Mouse (Mus musculus) layer of hippocampus, adult 9-11 months (tissue): ENCODE results near the gene Arpc1b.
"Not testable (repeated sequence)": the region's sequence is repeated elsewhere in the genome, so short reads cannot be mapped to it uniquely, and the experiment has no call there.

Experiments
- DNase-seq: peaks from one replicate; pipeline ENCODE4 v3.0.0; 2022

Arpc1b gene

DNA sequence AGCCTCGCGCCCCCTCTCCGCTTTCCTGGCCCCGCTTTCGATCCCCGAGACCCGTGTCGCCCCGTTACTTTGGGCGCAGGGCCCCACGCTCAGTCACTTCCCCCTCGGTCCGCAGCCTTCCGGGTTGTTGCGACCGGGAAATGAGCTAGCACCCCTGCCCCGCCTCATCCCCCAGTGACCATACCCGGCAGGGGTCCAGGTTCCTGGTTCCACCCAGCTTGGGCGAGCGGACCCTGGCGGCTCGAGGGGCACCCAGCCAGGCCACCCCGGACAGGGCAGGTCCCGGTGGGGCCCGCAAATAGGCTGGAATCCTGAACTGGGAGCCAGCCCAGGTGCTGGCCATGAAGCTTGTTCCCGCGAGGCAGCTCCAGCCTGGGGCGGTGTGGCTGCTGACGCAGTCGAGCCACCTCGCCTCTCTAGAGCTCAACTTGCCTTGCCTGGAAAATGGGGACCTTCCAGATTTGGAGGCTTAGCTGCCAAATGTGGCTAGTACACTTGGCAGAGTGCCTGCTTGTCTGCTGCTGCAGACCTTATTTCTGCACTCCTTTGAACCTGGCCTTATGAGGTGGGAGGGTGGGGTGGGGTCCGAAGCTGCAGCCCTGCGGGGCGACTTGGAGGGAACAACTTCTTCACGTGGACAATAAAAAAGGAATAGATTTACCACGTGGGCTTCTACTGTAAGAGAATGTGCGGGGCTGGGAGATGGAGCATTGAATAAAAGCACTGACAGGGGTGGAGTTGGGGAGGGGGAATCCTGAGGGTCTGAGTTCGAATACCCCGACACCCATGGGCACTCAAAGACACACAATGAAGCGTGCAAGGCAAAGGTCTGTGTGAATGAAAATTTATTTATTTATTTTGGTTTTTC is 825 bp downstream of the Arpc1b start:
- DNase-seq = peak; percentile 61

DNA sequence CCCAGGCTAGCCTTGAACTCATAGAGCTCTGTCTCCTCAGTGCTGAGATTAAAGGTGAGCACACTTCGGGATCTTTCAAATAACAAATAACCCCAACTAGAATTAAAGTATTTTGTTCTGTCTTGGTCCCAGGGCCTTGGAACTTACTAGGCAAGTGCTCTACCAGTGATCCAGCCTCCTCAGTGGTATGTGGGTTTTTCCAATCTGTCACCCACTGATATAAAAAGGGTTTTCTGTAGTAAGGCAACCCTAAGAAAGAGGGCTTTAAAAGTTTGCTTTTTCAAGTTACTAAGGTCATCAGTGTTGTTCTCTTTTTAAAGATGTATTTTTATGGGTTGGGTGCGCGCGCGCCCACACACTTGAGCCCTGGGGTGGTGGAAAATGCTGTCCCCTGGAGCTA is 1.7 kb downstream of the Arpc1b start:
- DNase-seq = no peak

DNA sequence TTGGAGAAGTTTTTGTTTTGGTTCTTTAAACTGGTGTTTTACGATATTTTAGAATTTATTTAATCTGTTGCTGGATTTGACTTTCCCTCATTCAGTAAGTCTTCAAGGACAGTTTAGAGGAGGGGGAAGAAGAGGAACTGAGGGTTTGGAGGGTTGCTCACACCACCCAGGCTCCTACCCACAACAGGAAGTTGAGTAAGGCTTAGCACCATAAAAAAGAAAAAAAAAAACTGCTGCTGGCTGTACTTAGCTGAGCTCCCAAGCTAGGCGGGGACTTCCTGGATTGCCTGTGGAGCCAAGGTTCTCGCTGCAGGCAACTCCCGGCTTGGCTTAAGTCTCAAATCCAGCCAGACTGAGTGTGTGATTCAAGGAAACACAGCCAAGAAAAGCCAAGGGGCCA is 2.3 kb downstream of the Arpc1b start:
- peak; percentile 63 for DNase-seq

DNA sequence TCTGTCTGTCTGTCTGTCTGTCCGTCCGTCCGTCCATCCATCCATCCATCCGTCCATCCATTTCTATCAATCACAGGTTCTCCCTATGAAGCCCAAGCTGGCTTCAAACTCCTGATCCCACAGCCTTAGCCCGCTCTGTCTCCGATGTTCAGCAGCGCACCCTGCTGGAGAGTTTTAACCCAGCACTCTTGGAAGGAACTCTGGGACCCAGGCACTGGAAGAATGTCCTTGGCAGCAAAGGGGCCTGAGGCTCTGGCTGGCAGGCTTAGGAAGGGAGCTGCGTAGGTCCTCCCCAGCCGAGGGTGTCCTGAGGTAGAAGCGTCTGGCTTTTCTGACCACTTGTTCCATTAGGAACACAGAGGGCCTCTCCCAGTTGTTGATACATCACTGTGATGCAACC is 2.9 kb downstream of the Arpc1b start:
- no peak for DNase-seq

DNA sequence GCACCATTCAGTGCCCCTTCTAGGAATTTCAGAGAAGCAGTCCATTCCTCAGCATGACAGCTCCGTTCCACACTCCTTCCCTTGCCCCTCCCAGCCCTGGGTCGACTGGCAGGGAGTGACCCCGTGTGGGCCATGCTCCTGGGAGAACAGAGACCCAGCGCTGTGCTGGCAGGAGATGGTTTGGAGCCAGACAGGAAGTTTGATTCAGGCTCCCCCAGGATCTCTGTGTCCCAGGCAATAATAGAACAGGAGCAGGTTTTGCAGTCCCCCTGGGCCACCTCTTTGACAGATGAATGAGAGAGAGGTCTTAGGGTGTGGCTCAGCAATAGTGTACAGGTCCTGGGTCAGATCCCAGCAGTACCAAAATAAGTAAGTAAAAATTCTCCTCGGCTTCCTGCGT is 4.0 kb downstream of the Arpc1b start:
- DNase-seq = no peak

DNA sequence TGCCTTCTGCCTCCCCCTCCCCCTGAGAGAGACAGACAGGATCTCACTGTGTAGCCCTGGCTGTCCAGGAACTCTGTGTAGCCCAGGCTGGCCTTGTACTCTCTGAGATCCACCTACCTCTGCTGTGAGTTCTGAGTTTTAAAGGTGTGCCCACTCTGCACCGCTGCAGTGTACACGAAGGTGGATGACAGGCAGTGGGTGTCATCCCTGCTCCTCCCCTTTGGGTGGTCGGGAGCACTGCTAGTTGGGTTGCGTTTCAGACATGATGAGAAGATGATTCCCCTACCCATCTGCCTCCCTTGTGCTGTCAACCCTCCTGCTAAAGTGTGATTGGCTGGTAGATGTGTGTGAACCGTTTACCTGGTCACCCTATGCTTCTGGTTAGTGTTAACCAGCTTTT is 4.4 kb downstream of the Arpc1b start:
- DNase-seq = no peak

GRCm38 (mm10) chr5:145119385-145119784 is 5.4 kb downstream of the Arpc1b start:
- DNase-seq = no peak

- no peak for DNase-seq
Measured at GRCm38 (mm10) chr5:145120921-145121320, 6.9 kb downstream of the Arpc1b start.

DNA sequence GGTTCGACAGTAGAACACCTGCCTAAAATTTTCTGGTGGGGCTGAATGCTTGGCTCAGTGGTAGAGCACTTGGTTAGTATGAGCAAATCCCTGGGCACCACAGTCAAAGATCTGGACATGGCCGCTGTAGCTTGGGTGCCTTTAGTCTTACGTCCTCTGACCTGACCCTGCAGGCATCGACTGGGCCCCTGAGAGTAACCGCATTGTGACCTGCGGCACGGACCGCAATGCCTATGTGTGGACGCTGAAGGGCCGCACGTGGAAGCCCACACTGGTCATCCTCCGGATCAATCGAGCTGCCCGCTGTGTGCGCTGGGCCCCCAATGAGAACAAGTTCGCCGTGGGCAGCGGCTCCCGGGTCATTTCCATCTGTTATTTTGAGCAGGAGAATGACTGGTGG is 9.4 kb downstream of the Arpc1b start:
- DNase-seq = no peak

DNA sequence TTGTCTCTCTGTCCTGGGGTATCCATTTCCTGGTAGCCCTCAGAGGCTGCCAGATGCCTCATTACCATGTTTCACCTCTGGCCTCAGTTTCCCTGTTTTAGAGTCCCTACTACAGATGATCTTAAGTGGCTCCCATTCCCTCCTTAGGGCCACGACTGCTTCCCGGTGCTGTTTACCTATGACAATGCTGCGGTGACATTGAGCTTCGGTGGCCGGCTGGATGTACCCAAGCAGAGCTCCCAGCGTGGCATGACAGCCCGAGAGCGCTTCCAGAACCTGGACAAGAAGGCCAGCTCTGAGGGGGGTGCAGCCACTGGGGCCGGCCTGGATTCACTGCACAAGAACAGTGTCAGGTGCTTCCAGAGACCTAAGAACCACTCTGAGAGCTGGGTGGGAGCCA is 12.6 kb downstream of the Arpc1b start:
- no peak for DNase-seq

GRCm38 (mm10) chr5:145129124-145129523 is 15.1 kb downstream of the Arpc1b start:
- DNase-seq = no peak

GRCm38 (mm10) chr5:145129773-145130172 is 15.8 kb downstream of the Arpc1b start:
- DNase-seq = not testable (repeated sequence)

DNA sequence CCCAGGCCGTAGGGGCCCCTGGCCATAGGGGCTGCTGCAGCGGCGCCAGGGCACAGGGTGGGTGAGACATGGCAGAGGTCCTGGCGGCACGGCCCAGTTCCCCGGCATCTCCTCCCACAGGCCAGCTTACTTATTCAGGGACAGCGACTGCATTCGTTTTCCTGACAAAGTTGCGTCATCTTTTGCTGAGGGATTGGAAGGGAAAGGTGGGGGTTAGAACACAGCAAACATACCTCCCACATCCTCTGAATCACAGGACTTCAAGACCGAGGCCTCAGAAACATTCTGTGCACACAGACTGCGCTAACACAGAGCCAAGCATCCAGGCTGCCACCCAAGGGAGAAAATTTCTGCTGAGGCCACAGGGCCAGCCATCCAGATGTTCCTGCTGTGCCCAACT is 16.2 kb downstream of the Arpc1b start:
- peak; percentile 84 for DNase-seq

DNA sequence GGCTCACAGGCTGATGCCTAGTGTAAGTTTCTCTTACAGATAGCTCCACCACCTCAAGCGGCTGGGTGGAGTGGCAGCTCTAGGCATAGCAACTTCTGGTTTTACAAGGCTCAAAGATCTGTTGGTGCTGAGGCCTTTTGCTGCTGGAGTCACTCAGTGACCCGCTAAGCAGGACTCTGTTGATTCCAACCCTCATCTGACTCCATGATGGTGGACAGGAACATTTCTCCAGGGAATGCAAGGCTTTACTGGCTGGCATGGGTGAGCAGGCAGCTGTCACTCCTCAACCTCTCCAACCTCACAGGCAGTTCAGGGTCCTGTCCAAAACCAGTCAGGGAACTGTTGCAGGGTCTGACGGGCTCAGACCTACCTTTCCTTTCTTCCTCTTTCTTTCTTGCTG is 17.0 kb downstream of the Arpc1b start:
- no peak for DNase-seq

- DNase-seq = not testable (repeated sequence)
Measured at GRCm38 (mm10) chr5:145133275-145133674, 19.3 kb downstream of the Arpc1b start.

- no peak for DNase-seq
Measured at GRCm38 (mm10) chr5:145138836-145139235, 24.8 kb downstream of the Arpc1b start.

DNA sequence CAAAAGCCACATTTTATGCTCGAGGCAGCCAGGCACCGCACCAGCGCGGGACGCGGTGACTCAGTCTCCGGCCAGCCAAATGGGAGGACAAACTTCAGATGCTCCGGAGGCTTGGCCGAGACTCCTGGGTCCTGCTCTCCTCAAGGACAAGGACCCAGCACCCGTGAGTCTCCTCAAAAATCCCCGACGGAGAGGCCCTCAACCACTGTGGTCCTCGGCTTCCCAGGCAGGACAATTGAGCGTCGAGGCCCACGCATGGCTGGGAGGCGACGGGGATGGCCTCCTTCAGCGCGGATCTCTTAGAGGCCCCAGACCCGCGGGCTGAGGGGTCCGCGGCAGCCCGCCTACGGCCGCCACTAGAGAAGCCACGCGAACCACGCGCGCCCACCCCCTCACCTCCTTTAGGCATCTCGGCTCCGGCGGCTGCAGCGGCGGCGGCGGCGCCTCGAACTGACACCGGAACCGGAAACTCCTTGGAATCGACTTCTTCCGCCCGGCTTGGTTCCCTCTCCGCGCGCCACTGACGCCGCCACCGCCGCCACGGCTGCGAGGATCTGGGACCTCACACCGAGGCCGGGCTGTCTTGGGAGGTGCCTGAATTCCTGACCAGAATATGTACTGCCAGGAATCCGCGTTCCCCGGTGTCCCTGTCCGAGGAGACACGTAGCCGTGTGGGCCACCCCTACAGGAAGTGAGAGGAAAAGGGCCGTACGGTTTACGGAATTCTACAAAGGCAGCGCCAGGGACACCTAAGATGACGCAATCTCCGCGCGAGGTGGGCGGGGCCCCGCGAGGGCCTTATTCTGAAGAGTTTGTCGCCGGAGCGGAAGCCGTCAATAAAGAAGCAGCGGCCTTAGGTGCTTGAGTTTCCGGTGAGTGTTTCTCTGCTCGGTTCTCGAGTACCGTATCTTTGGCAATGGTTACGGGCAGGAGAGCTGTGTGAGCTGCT is 25.8 kb downstream of the Arpc1b start, which contains the start of the genes Pdap1 and Bud31:
TSS of gene Pdap1 (minus strand) at position 668 of the 949 bp plus-strand sequence.
TSS of gene Bud31 (plus strand) at position 792 of the 949 bp plus-strand sequence.
- peak; percentile 93 for DNase-seq

DNA sequence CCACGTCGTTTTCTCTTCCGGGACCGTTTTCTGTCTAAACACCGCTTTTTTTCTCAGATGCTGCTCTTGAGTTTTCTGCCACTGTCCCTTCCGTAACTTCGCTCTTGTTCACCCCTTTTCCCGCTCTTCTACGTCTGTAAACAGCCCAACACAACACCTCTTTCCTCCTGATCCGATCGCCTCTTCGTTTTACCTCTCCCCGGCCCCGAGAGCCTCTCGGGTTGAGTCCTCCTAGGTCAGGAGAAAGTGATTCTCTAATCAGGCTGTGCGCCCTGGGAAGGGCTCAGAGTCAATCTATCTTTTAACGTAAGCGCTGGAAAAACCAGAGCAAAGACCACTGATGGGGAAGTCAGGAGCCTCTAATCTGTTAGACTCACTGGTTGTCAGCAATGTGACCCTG is 26.6 kb downstream of the Arpc1b start:
- no peak for DNase-seq

DNA sequence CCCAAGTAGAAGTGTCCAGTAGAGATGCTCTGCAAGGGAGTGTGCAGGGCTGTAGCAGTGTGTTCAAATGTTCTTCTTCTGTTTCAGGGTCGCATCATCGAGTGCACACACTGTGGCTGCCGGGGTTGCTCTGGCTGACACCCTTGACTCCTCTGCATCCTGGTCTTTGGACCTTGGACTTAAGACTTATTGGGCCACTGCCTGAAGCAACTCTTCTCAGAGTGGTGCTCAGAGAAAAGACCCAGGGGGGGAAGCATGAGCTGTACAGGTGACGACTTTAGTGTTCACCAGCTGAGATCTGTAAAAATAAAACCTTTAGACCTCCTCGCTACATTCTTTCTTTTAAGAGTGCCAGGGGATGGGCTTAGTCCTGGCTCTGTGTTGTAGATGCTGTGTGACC is 33.7 kb downstream of the Arpc1b start:
- no peak for DNase-seq

DNA sequence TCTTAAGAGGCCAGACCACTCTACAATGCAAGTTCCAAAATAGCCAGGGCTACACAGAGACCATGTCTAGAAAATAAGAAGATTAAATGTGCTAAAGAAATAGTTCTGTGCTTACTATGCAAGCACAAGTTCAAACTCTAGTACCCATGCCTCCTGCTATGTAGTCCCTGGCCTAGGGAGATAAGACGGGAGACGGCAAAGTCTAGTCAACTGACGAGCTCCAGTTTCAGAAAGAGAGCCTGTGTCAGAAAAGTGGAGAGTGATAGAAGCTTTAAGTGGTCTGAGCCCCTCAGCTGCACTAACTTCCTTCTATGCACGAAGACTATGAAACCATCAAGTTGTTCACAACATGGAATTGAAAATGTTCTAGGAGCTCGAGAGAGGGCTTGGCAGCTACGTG is 35.3 kb downstream of the Arpc1b start:
- no peak for DNase-seq

GRCm38 (mm10) chr5:145152690-145153089 is 38.7 kb downstream of the Arpc1b start:
- DNase-seq = no peak

DNA sequence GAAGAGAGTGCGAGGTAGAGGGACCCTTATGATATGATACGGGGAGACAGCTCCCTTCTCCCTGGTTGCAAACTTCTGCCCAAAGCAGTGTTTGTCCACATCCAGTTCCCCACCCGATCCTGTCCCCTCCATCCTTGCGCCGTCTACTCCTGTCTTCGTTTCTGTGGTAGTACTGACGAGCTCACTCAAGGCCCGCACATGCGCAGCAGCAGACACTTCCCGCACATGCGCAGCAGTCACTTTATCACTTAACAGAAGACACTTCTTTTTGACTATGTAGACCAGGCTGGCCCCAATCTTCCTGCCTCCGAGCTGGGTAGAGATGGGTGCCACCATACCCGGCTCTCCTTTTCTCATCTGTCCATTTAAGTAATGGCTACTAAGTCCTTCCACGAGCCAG is 47.3 kb downstream of the Arpc1b start:
- no peak for DNase-seq

- DNase-seq = no peak
Measured at GRCm38 (mm10) chr5:145164710-145165109, 50.7 kb downstream of the Arpc1b start.

DNA sequence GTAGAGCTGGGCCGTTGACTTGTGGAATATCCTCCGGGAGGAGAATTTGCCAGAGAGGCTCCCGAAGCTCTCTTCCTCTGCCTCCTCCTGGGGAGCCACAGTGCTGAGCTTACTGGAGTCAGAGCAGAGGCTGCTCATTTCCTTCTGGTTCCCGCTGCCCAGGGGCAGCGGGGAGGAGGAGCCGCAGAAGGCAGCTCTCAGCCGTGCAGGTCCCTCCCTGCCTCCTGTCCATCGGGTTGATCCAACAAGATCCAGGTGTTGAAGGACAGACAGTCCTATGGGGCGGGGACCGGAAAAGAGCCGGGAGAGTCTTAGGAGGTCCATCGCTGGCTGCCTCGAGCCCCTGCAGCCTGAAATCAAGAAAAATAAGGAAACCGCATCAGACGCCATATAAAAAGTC is 51.2 kb downstream of the Arpc1b start:
- no peak for DNase-seq
